Mouse (Mus musculus) spleen, embryonic (tissue): ENCODE measurements around the gene Ppp3cb.

Source experiments
- CTCF ChIA-PET: fragments of 350-600 bp; sonication (Branson Sonifier 250); formaldehyde crosslinking; loops from one replicate; lab custom pipeline; 2022; lab: Charles Lee

Ppp3cb gene

GRCm38 (mm10) chr14:20481211-20481610 is 65.2 kb downstream of the Ppp3cb start:
- CTCF ChIA-PET: no interaction called here

- CTCF ChIA-PET: interaction anchor here (0.6 kb wide), 1 partner anchor 111 kb away, joined by 5 read pairs; no protein-coding TSS in a partner anchor
Observed at GRCm38 (mm10) chr14:20480195-20480579, 66.2 kb downstream of the Ppp3cb start.

- CTCF ChIA-PET: interaction anchor here (0.6 kb wide), 1 partner anchor 27 kb away, joined by 4 read pairs; no protein-coding TSS in a partner anchor
Observed at GRCm38 (mm10) chr14:20479291-20480194, 66.8 kb downstream of the Ppp3cb start, which contains the start of gene Anxa7. Gene Anxa7 (minus strand): TSS chr14:20480133.

GRCm38 (mm10) chr14:20478801-20479200 is 67.6 kb downstream of the Ppp3cb start:
- CTCF ChIA-PET: no interaction called here

GRCm38 (mm10) chr14:20478385-20478784 is 68.0 kb downstream of the Ppp3cb start:
- CTCF ChIA-PET: interaction anchor here (0.5 to 0.6 kb wide), 2 partner anchors 95 to 179 kb away, joined by 3 to 12 read pairs; no protein-coding TSS in a partner anchor

- CTCF ChIA-PET: interaction anchor here (0.6 to 0.7 kb wide), 2 partner anchors 131 to 180 kb away, joined by 6 to 12 read pairs; no protein-coding TSS in a partner anchor
Observed at GRCm38 (mm10) chr14:20477261-20478025, 68.9 kb downstream of the Ppp3cb start.

GRCm38 (mm10) chr14:20460216-20460615 is 86.2 kb downstream of the Ppp3cb start:
- CTCF ChIA-PET: no interaction called here

GRCm38 (mm10) chr14:20458378-20458777 is 88.0 kb downstream of the Ppp3cb start:
- CTCF ChIA-PET: no interaction called here

- CTCF ChIA-PET: no interaction called here
Observed at GRCm38 (mm10) chr14:20452929-20453328, 93.4 kb downstream of the Ppp3cb start.

GRCm38 (mm10) chr14:20451765-20452331 is 94.5 kb downstream of the Ppp3cb start, which contains the start of gene Cfap70:
Gene Cfap70 (minus strand): TSS chr14:20452226.
- CTCF ChIA-PET: no interaction called here

- CTCF ChIA-PET: no interaction called here
Observed at GRCm38 (mm10) chr14:20451302-20451701, 95.1 kb downstream of the Ppp3cb start.
